Mouse (Mus musculus) heart, postnatal 0 days (tissue): ENCODE results near the gene Ndufs1. TPM values are rescaled to one million over a fixed set of nuclear protein-coding genes. Genes with fewer than 3 reads are reported as not detected.

Source experiments
- ATAC-seq: fragments of 200-750 bp; cut with Nextera tagmentation; 2 replicates; pipeline ENCODE4 v1.8.0; 2017; ENCODE audit warnings: low read depth, moderate number of reproducible peaks, moderate library complexity; ENCODE audit not compliant: insufficient read depth
- DNase-seq: peaks from one replicate; pipeline ENCODE4 v3.0.0-alpha.2; 2016; ENCODE audit warnings: low spot score
- H3K27ac ChIP-seq: fragments of 300-500 bp; sonication (generic); 2 replicates; pipeline ENCODE4 v1.5.1; 2014; ENCODE audit warnings: low read depth, mild to moderate bottlenecking
- H3K27me3 ChIP-seq: fragments of 300-500 bp; sonication (generic); 2 replicates; pipeline ENCODE4 v1.6.1; 2014; ENCODE audit warnings: low read length, mixed read lengths; ENCODE audit not compliant: control insufficient read depth, insufficient read depth
- H3K36me3 ChIP-seq: fragments of 300-500 bp; sonication (generic); replicated peaks from 2 replicates; pipeline ENCODE4 v1.6.1; 2014; ENCODE audit warnings: low read length, mixed read lengths; ENCODE audit not compliant: control insufficient read depth, insufficient read depth
- H3K4me1 ChIP-seq: fragments of 300-500 bp; sonication (generic); 2 replicates; pipeline ENCODE4 v1.6.1; 2014; ENCODE audit warnings: antibody characterized with exemption; ENCODE audit not compliant: control insufficient read depth, insufficient read depth
- H3K4me2 ChIP-seq: fragments of 300-500 bp; sonication (generic); 2 replicates; pipeline ENCODE4 v1.6.1; 2014; ENCODE audit warnings: low read depth, mild to moderate bottlenecking, low read length, moderate library complexity
- H3K4me3 ChIP-seq: fragments of 300-500 bp; sonication (generic); 2 replicates; pipeline ENCODE4 v1.5.1; 2014; ENCODE audit warnings: low read depth, low read length
- H3K9ac ChIP-seq: fragments of 300-500 bp; sonication (generic); replicated peaks from 2 replicates; pipeline ENCODE4 v1.6.1; 2014; ENCODE audit warnings: low read depth, low read length, mixed read lengths
- H3K9me3 ChIP-seq: fragments of 300-500 bp; sonication (generic); replicated peaks from 2 replicates; pipeline ENCODE4 v1.6.1; 2016; ENCODE audit warnings: low read length; ENCODE audit not compliant: control insufficient read depth
- CTCF ChIP-seq: IDR thresholded peaks from 2 replicates; pipeline ENCODE4 v1.5.1; 2016; ENCODE audit warnings: antibody characterized with exemption, control low read depth, low read depth
- EP300 ChIP-seq: IDR thresholded peaks from 2 replicates; pipeline ENCODE4 v1.6.1; 2016; ENCODE audit warnings: antibody characterized with exemption, low read depth
- WGBS: fragments of 180-500 bp; shearing (Covaris S2); extraction: QIAGEN DNeasy Blood & Tissue Kit; methylation state at CpG from one replicate; pipeline ENCODE4 v1.1.7; 2014; 5-methylcytosine and 5-hydroxymethylcytosine counted together
- polyA plus RNA-seq: library from polyadenylated mRNA; unstranded; fragments of >200 nt; fragmentation: Nextera tagmentation; extraction: Ambion mirVana; gene quantifications from 2 replicates; pipeline ENCODE4 v1.2.1, GENCODE M21; 2015
- total RNA-seq: library from RNA; depleted of rRNA; stranded (reverse); fragments of >200 nt; gene quantifications from 2 replicates; pipeline ENCODE4 v1.2.3, GENCODE M21; 2014; ENCODE audit warnings: low replicate concordance

Ndufs1 gene
- total and polyA plus RNA-seq, 2 experiments from 2014 or later: 359 to 591 TPM

GRCm38 (mm10) chr1:63112151-63112864, 64.3 kb downstream of the Ndufs1 start:
- Histone ChIP-seq H3K27me3 (no peaks in the 10 kb centered on the region), H3K9ac (peak overlapping the region; percentile 100), H3K4me2 (peak overlapping the region; percentile 74), H3K27ac (peak overlapping the region; percentile 99), H3K9me3 (no peaks in the 10 kb centered on the region), H3K36me3 (no peaks in the 10 kb centered on the region), H3K4me1 (peaks cover 20% of the 10 kb centered on the region), H3K4me3 (peak overlapping the region; percentile 85)
- TF ChIP-seq EP300 (no peak), CTCF (no peak)
- WGBS: 42% methylated on average over 8 of the region's 8 CpGs
- DNase-seq (no peak), ATAC-seq (no peak)

GRCm38 (mm10) chr1:63110536-63111285, 65.9 kb downstream of the Ndufs1 start:
- H3K27ac ChIP-seq: no peak overlapping the region
- ATAC-seq (no peak), DNase-seq (no peak)
- H3K9me3 ChIP-seq: no peaks in the 10 kb centered on the region
- no peak overlapping the region for H3K4me3 ChIP-seq
- H3K36me3 ChIP-seq: no peaks in the 10 kb centered on the region
- no peaks in the 10 kb centered on the region for H3K27me3 ChIP-seq
- H3K9ac ChIP-seq: no peak overlapping the region
- H3K4me2 ChIP-seq: no peak overlapping the region
- TF ChIP-seq EP300 (no peak), CTCF (peak; percentile 40)
- WGBS: 55% methylated on average over 7 of the region's 7 CpGs
- peaks cover 15% of the 10 kb centered on the region for H3K4me1 ChIP-seq

- Histone ChIP-seq H3K27ac (peak overlapping the region; percentile 74), H3K9me3 (no peaks in the 10 kb centered on the region), H3K27me3 (no peaks in the 10 kb centered on the region), H3K36me3 (peaks cover 15% of the 10 kb centered on the region; the same call in 1 of the 2 replicates), H3K9ac (peak overlapping the region; percentile 40; the same call in 1 of the 2 replicates), H3K4me1 (peaks cover 15% of the 10 kb centered on the region), H3K4me2 (peak overlapping the region; percentile 39), H3K4me3 (no peak overlapping the region)
- TF ChIP-seq CTCF: no peak
- no peak for TF ChIP-seq EP300
- WGBS: 34% methylated on average over 6 of the region's 6 CpGs
- DNase-seq (peak; percentile 24), ATAC-seq (0 out of 2 replicates have a peak, but pooled peaks have one; percentile 18)
Measured at GRCm38 (mm10) chr1:63107614-63108327, 68.9 kb downstream of the Ndufs1 start.

GRCm38 (mm10) chr1:63102758-63103451, 73.7 kb downstream of the Ndufs1 start:
- peak; percentile 75 for ATAC-seq
- no peak for DNase-seq
- Histone ChIP-seq H3K9ac (no peak overlapping the region), H3K4me2 (no peak overlapping the region), H3K4me3 (no peak overlapping the region), H3K27ac (peak overlapping the region; percentile 8; the same call in 1 of the 2 replicates), H3K9me3 (no peaks in the 10 kb centered on the region), H3K4me1 (peaks cover 4% of the 10 kb centered on the region), H3K27me3 (no peaks in the 10 kb centered on the region), H3K36me3 (peaks cover 49% of the 10 kb centered on the region)
- WGBS: 34% methylated on average over 12 of the region's 12 CpGs
- TF ChIP-seq CTCF: no peak
- no peak for TF ChIP-seq EP300

GRCm38 (mm10) chr1:63100196-63100595, 76.4 kb downstream of the Ndufs1 start:
- no peak overlapping the region for H3K4me3 ChIP-seq
- peaks cover 62% of the 10 kb centered on the region for H3K36me3 ChIP-seq
- H3K4me2 ChIP-seq: no peak overlapping the region
- H3K4me1 ChIP-seq: no peaks in the 10 kb centered on the region
- no peak for ATAC-seq
- no peak for TF ChIP-seq EP300
- TF ChIP-seq CTCF: no peak
- no peaks in the 10 kb centered on the region for H3K9me3 ChIP-seq
- no peak for DNase-seq
- 93% methylated on average over 8 of the region's 8 CpGs for WGBS
- no peaks in the 10 kb centered on the region for H3K27me3 ChIP-seq
- no peak overlapping the region for H3K27ac ChIP-seq
- H3K9ac ChIP-seq: no peak overlapping the region
